Mouse (Mus musculus) cerebellum, adult 2 months (tissue): ENCODE measurements around the gene Pgam1. TPM values are rescaled to one million over a fixed set of nuclear protein-coding genes. Genes with fewer than 3 reads are reported as not detected.

Experiments
- DNase-seq, 2 experiments: peaks; one replicate each; pipeline ENCODE4 v3.0.0; 2021
- H3K27ac ChIP-seq: fragments of 200-500 bp; 2 replicates; pipeline ENCODE4 v1.5.1; 2012; ENCODE audit warnings: low read length, control low read depth, inconsistent platforms; ENCODE audit not compliant: insufficient read depth
- H3K27me3 ChIP-seq: fragments of 200-500 bp; 2 replicates; pipeline ENCODE4 v1.6.1; 2012; ENCODE audit warnings: inconsistent platforms, mild to moderate bottlenecking, low read length, moderate library complexity; ENCODE audit not compliant: control insufficient read depth, insufficient read depth
- H3K4me1 ChIP-seq: fragments of 200-500 bp; 2 replicates; pipeline ENCODE4 v1.6.1; 2011; ENCODE audit warnings: low read length; ENCODE audit not compliant: control insufficient read depth, insufficient read depth
- H3K4me3 ChIP-seq: fragments of 200-500 bp; replicated peaks from 2 replicates; pipeline ENCODE3; 2011; ENCODE audit warnings: mild to moderate bottlenecking, low read depth, low read length, control low read depth; ENCODE audit not compliant: insufficient read depth
- CTCF ChIP-seq: fragments of 200-500 bp; IDR thresholded peaks from 2 replicates; pipeline ENCODE4 v1.5.1; 2011; ENCODE audit warnings: low read depth, mild to moderate bottlenecking, control low read depth, low read length, moderate library complexity, borderline replicate concordance; ENCODE audit not compliant: insufficient read depth
- POLR2A ChIP-seq: fragments of 200-500 bp; IDR thresholded peaks from 2 replicates; pipeline ENCODE4 v1.6.1; 2011; ENCODE audit warnings: low read length, control low read depth, borderline replicate concordance; ENCODE audit not compliant: insufficient read depth
- WGBS: fragments of 180-500 bp; shearing (Covaris S2); methylation state at CpG from one replicate; pipeline ENCODE4 v1.1.7; 2018; 5-methylcytosine and 5-hydroxymethylcytosine counted together
- polyA plus RNA-seq: library from polyadenylated mRNA; depleted of rRNA; stranded (reverse); fragments of >200 nt; gene quantifications from 2 replicates; pipeline ENCODE4 v1.2.3, GENCODE M21; 2012

Gene Pgam1
- polyA plus RNA-seq, 1 experiment = 879 TPM

DNA sequence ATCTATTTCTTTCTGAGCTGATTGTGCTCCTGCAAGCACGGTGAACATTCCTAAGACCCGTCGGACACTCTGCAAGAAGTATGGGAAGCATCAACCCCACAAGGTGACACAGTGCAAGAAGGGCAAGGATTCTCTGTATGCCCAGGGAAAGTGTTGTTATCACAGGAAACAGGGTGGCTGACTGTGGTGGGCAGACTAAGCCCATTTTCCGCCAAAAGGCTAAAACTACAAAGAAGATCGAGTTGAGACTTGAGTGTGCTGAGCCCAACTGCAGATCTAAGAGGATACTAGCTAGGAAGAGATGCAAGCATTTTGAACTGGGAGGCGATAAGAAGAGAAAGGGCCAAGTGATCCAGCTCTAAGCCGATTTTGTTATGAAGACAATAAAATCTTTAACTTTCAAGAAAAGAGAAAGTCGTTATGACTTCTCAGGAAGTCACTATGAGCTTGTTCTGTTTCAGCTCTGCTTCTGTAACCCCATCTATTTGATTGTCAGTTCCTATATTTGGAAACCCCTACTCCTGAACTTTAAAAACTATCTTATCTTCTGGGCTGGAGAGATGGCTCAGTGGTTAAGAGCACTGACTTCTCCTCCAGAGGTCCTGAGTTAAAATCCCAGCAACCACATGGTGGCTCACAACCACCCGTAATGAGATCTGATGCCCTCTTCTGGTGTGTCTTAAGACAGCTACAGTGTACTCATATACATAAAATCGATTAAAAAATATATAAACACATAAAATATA lies 8.7 kb upstream of the Pgam1 start:
- Histone ChIP-seq H3K27ac (no peak overlapping the region), H3K27me3 (no peaks in the 10 kb centered on the region; the same call in 1 of the 2 replicates), H3K4me1 (peaks cover 4% of the 10 kb centered on the region; the same call in 1 of the 2 replicates), H3K4me3 (no peak overlapping the region)
- WGBS = 91% methylated on average over 10 of the region's 10 CpGs
- no peak for DNase-seq
- TF ChIP-seq POLR2A (no peak), CTCF (no peak)

DNA sequence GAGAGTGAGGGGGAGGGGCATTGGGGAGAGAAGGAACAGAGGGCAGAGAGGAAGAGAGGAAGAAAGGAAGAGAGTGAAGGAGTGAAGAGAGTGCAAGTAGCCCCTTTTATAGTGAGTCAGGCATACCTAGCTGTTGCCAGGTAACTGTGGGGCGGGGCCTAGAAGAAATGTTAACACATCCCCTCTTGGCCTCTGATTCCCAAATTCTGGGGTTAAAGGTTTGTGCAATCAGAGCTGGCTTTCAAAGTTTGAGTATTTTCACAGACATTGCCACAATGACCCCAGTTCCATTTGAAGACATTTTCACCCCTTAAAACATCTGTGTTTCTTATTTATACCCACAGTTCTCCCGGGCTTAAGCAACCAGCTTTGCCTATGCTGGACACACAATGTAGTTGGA lies 6.5 kb upstream of the Pgam1 start:
- Histone ChIP-seq H3K27ac (no peak overlapping the region), H3K4me1 (peaks cover 4% of the 10 kb centered on the region; the same call in 1 of the 2 replicates), H3K27me3 (no peaks in the 10 kb centered on the region; the same call in 1 of the 2 replicates), H3K4me3 (no peak overlapping the region)
- no peak for TF ChIP-seq POLR2A
- TF ChIP-seq CTCF = no peak
- DNase-seq = no peak
- WGBS = 93% methylated on average over 2 of the region's 2 CpGs

DNA sequence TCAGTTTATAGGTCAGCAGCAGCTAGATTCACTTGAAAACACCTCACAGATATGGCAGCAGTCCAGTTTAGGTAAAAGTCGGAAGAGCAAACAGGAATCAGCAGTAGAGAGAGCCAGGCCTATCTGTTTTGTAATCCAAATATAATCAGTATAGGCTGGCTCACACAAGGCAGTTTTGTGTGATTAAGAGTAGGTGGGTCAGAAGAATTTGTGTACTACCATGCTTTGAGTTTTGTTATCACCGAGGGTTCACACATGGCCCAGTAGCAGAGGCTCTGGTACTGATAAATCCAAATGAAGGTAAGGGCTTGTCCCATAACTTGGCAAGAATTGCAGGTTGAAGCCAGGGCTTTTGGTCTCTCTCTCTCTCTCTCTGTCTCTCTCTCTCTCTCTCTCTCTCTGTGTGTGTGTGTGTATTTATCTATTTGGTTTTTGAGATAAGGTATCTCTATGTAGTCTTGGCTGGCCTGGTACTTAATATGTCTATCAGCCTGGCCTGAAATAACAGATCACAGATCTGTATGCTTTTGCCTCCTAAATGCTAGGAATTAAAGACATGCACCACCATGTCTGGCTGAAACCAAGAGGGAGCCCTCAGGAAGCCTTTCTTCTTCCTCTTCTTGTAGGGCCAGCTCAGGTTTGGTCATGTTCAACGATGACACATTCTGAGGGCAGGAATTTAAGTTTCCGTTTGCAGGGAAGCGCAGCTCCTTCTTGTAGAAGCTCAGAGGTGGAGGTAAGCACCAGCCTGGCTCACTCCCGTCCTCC lies 5.2 kb upstream of the Pgam1 start:
- DNase-seq = no peak
- peaks cover 4% of the 10 kb centered on the region; the same call in 1 of the 2 replicates for H3K4me1 ChIP-seq
- no peak overlapping the region for H3K4me3 ChIP-seq
- H3K27ac ChIP-seq = no peak overlapping the region
- no peak for TF ChIP-seq POLR2A
- 50% methylated on average over 6 of the region's 6 CpGs for WGBS
- H3K27me3 ChIP-seq = no peaks in the 10 kb centered on the region; the same call in 1 of the 2 replicates

DNA sequence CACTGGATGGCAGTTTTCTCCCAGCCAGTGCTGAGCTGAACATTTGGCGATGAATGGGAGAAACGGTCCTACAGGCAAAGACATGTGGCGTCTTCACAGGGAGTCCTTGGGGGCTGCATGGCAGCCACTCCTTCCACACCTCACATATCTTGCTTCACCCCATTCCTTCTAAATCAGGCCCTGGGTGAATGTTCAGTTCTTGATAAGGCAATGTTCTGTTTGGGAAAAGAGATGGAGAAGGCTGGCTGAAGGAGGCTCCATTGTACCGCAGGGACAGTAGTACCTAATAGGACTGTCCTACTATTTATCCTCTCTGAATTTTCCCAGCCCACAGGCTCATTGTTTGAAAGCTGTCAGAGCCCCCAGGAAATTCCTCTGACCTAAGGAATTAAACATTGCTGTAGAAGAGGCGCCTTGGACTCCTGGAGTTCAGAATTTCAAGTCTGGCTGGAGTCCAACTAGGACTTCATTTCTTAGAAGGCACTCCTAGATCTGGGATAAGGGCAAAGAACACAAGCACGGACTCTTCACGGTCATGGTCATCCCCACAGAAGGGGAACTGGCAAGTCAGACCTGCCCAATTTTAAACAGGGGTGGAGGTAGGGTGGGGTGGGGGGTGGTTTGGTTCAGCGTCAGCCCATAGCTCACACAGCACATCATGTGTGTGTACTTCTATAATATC lies 4.5 kb upstream of the Pgam1 start:
- no peaks in the 10 kb centered on the region for H3K27me3 ChIP-seq
- H3K4me1 ChIP-seq = peaks cover 4% of the 10 kb centered on the region; the same call in 1 of the 2 replicates
- H3K27ac ChIP-seq = no peak overlapping the region
- TF ChIP-seq POLR2A = no peak
- no peak for TF ChIP-seq CTCF
- no peak for DNase-seq
- H3K4me3 ChIP-seq = no peak overlapping the region
- 27% methylated on average over 8 of the region's 8 CpGs for WGBS

DNA sequence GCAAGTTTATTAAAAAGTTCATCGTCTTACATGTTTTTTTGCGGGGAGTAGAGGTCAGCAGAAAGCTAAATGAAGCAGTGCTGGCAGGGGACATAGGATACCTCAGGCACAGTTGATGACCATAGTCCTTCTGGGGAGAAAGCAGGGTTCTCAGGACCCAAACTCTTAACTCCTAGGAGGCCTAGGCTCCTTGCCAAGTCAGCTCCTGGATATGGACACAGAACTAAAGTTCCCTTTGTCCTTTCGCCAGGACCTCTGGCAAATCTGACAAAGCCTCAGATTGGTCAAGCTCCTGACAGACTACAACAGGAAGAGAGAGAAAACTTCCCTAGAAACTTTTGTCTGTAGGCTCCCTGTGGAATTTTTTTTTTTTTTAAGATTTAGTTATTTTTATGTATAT lies 3.0 kb upstream of the Pgam1 start:
- no peaks in the 10 kb centered on the region for H3K27me3 ChIP-seq
- DNase-seq = no peak
- H3K4me1 ChIP-seq = peaks cover 4% of the 10 kb centered on the region; the same call in 1 of the 2 replicates
- H3K27ac ChIP-seq = no peak overlapping the region
- no peak overlapping the region for H3K4me3 ChIP-seq
- no peak for TF ChIP-seq POLR2A
- TF ChIP-seq CTCF = no peak
- WGBS = 72% methylated on average over 3 of the region's 3 CpGs

DNA sequence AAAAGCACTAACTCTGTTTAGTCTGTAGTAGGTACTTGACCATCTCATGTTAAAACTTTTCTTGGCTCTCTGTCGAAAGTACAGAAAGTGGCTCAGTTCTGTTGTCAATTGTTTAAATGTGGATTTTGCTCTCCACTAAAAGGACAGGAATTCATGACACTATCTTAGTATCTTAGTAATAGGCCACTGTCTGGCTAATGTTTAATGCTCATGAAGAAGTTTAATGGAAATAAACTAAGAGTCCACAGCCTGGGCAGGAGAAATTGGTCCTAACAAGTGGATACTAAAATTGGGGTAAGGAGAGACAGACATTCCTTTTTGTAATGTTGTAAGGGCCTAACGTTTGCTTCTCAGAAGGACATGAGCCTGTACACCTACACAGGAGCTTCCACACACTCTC lies 1.3 kb upstream of the Pgam1 start:
- Histone ChIP-seq H3K27me3 (no peaks in the 10 kb centered on the region), H3K27ac (no peak overlapping the region), H3K4me3 (no peak overlapping the region), H3K4me1 (peaks cover 4% of the 10 kb centered on the region; the same call in 1 of the 2 replicates)
- TF ChIP-seq CTCF (no peak), POLR2A (no peak)
- DNase-seq = no peak
- WGBS = 88% methylated on average over 2 of the region's 2 CpGs

DNA sequence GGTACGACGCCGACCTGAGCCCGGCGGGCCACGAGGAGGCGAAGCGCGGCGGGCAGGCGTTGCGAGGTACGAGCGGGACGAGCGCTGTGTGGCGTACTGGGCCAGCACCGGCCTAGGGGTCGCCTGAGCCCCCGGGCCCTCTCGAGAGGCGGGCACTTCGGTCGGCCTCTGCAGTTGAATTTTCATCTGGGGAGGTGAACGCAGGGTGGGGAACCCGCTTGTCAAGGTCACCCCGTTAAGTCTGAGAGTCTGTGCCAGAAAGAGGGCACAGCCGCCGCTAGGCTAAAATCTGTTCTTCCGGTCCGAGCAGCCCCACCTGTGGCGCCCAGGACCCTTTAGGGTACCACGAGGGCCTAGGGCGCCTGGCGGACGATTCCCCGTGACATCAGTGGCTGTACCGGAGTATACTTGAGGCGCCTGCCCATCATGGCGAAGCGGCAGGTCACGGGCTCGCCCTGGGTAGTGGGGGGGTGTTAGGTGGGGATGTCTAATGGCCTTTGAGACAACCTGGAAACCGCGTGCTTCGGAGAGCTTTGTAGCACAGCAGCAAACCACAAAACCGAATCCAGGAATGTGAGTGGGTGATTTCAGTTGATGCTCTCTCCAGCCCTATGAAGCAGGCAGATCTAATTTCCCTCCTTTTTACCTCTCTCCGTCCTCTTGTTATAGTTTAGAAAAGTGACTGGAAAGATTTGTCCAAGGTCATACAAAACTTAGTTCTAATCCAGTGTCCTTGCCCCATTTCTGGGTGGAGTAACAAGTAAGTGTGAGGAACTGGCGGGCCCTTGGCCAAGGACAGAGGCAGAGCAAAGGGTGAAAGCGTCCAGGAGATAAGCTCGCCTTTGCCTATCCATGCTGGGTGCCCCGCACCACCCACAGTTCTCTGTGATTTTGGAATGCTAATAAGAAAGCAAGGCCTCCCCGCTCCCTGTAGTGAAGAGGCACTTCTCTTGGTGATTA lies 678 bp downstream of the Pgam1 start:
- TF ChIP-seq CTCF (no peak), POLR2A (no peak)
- WGBS = under 1% methylated on average over 53 of the region's 53 CpGs
- DNase-seq = peak; percentile 62 to 66
- Histone ChIP-seq H3K4me1 (no peaks in the 10 kb centered on the region), H3K27ac (peak overlapping the region; percentile 79), H3K27me3 (no peaks in the 10 kb centered on the region), H3K4me3 (peak overlapping the region; percentile 100)
